Mouse (Mus musculus) inflammation-experienced regulatory T-cells, adult 6 months (primary cell): Measurements from ENCODE around the gene Hspb9. TPM values are rescaled to one million over a fixed set of nuclear protein-coding genes. Genes with fewer than 3 reads are reported as not detected.

Experiments
- ATAC-seq: one replicate; pipeline ENCODE4 v1.8.0; 2017
- polyA plus RNA-seq, 3 experiments: library from polyadenylated mRNA; unstranded; fragments of 100-300 nt; shearing (Covaris generic); gene quantifications; one replicate each; pipeline ENCODE4 v1.2.1; 2017

Hspb9 gene
- polyA plus RNA-seq, 3 experiments from 2014 or later, result 1.1 TPM; not detected in 2

GRCm38 (mm10) chr11:100762831-100763230, 49.2 kb downstream of the Hspb9 start, which contains the start of gene Hcrt:
Gene Hcrt, minus strand, starts transcription at chr11:100762931.
- ATAC-seq, result no peak

Other genes with a start within 250 kb of the Hspb9 start
- 1 to 10 TPM; 2.2 to 2.4 (median 2.3) TPM for gene Klhl11, start 241.1 kb upstream of the Hspb9 start, polyA plus RNA-seq
- gene Acly, start 185.8 kb upstream of the Hspb9 start, polyA plus RNA-seq, result 10 to 100 TPM; 72.3 to 78.0 (median 76.2) TPM
- under 1 TPM in 2 of 3 experiments, not detected in 1; 0.15 to 0.21 TPM for gene Ttc25, start 168.2 kb upstream of the Hspb9 start, polyA plus RNA-seq
- gene Cnp, start 138.9 kb upstream of the Hspb9 start, polyA plus RNA-seq, result 100 to 1,000 TPM; 159 to 192 (median 165) TPM
- 10 to 100 TPM; 24.1 to 32.6 (median 27.2) TPM for gene Nkiras2, start 94.6 kb upstream of the Hspb9 start, polyA plus RNA-seq
- gene Dnajc7, start 93.7 kb upstream of the Hspb9 start, polyA plus RNA-seq, result 100 to 1,000 TPM; 283 to 389 (median 360) TPM
- not detected for gene Zfp385c, start 21.4 kb upstream of the Hspb9 start, polyA plus RNA-seq
- gene Dhx58, start 9.6 kb upstream of the Hspb9 start, polyA plus RNA-seq, result 10 to 100 TPM; 27.4 to 48.6 (median 29.4) TPM
- gene Kat2a, start 1.4 kb upstream of the Hspb9 start, polyA plus RNA-seq, result 10 to 100 TPM in 2 of 3 experiments, 1 to 10 TPM in 1; 7.0 to 12.4 (median 12.4) TPM
- 10 to 100 TPM; 24.7 to 54.7 (median 48.7) TPM for gene Rab5c, start 24.4 kb downstream of the Hspb9 start, polyA plus RNA-seq
- gene Kcnh4, start 46.1 kb downstream of the Hspb9 start, polyA plus RNA-seq, result under 1 TPM in 1 of 3 experiments, not detected in 2; 0.47 TPM
- not detected for gene Hcrt, start 49.1 kb downstream of the Hspb9 start, polyA plus RNA-seq
- gene Ghdc, start 57.1 kb downstream of the Hspb9 start, polyA plus RNA-seq, result 1 to 10 TPM; 1.7 to 2.6 (median 2.1) TPM
- 10 to 100 TPM; 25.2 to 40.4 (median 33.7) TPM for gene Stat5b, start 136.9 kb downstream of the Hspb9 start, polyA plus RNA-seq
- 10 to 100 TPM; 31.2 to 34.1 (median 31.3) TPM for gene Stat5a, start 145.5 kb downstream of the Hspb9 start, polyA plus RNA-seq
- 100 to 1,000 TPM in 1 of 3 experiments, 10 to 100 TPM in 2; 79.3 to 111 (median 99.2) TPM for gene Stat3, start 225.7 kb downstream of the Hspb9 start, polyA plus RNA-seq